9 mouse cellular contexts compared by ENCODE assay signal in the genomic region with DNA sequence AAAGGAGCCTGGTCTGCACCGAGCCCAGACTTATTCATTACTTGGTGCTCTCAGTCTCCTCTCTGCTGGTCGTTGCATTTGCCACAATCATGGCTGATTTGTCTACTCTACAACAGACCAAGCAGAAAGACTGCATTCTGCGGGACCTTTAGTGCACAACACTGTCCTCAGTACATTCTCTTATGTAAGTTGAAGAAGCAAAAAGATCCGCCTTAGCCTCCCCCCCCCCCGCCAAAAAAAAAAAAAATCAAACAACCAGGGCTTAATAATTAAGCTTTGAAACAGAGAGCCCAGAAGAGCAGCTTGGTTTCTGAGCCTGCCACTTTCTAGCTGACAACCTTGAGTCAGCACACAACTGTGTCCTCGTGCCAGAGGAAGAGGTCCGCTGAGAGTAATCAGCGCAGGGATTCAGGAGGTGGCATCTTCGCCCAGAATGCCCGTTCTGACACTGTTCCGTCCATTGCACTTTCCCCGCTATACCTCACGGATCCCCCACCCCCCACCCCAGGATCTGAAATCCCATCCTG. TPM values are rescaled to one million over a fixed set of nuclear protein-coding genes. Genes with fewer than 3 reads are reported as not detected.
DNase-seq lines count a peak whose midpoint lies in the region; ATAC-seq and TF ChIP-seq lines count a peak whose summit lies in the region.
"Had no signal": no experiment of that assay in that cellular context is flagged by ENCODE, and none has a peak within 500 bp of the region (broad histone marks: within the 10 kb centered on the region; RNA-seq: fewer than 3 reads in every experiment).

No protein-coding gene starts in this region.

- WGBS in heart, embryonic 11.5 days (ENCODE audit: insufficient replicate concordance) = 5% methylated on average over 13 of the region's 13 CpGs
- 10% methylated on average over 12 of the region's 13 CpGs for WGBS in hindbrain, embryonic 14.5 days
- 6% methylated on average over 13 of the region's 13 CpGs for WGBS in liver, embryonic 14.5 days (ENCODE audit: insufficient replicate concordance)

- ATAC-seq in heart, embryonic 11.5 days (replicated peaks; ENCODE audit: insufficient number of reproducible peaks, low FRiP score, low TSS enrichment) = no peak
- no peak for ATAC-seq in G1E (ENCODE audit: extremely low read depth, insufficient number of reproducible peaks, low FRiP score, poor library complexity, severe bottlenecking)
- 0 out of 2 replicates have a peak, but pooled peaks have one; percentile 7 for ATAC-seq in hindbrain, embryonic 14.5 days (ENCODE audit: low FRiP score)
- ATAC-seq in liver, embryonic 14.5 days (ENCODE audit: insufficient read depth) = peak; percentile 3; the same call in 1 of the 2 replicates
- ATAC-seq: Patski had no signal

- intact Hi-C loops in heart, postnatal 14 days (cut with DNase I) = no loop called here

- H3K27me3 ChIP-seq in heart, embryonic 11.5 days (ENCODE audit: control insufficient read depth, insufficient read depth, low read length) = no peaks in the 10 kb centered on the region
- H3K27me3 ChIP-seq in G1E (ENCODE audit: insufficient read depth, low read length) = no peaks in the 10 kb centered on the region
- H3K27me3 ChIP-seq in hindbrain, embryonic 14.5 days (ENCODE audit: control insufficient read depth, insufficient read depth, low read length) = no peaks in the 10 kb centered on the region
- no peaks in the 10 kb centered on the region for H3K27me3 ChIP-seq in liver, embryonic 14.5 days (ENCODE audit: control insufficient read depth, insufficient read depth, low read length)
- H3K27me3 ChIP-seq: Patski had no signal

- no peak overlapping the region for H3K27ac ChIP-seq in heart, embryonic 11.5 days (ENCODE audit: low read depth, low read length)
- H3K27ac ChIP-seq in hindbrain, embryonic 14.5 days = no peak overlapping the region
- no peak overlapping the region for H3K27ac ChIP-seq in liver, embryonic 14.5 days

- no peaks in the 10 kb centered on the region for H3K9me3 ChIP-seq in heart, embryonic 11.5 days (replicated peaks; ENCODE audit: control insufficient read depth, low read length)
- no peaks in the 10 kb centered on the region for H3K9me3 ChIP-seq in G1E (replicated peaks)
- H3K9me3 ChIP-seq in hindbrain, embryonic 14.5 days (ENCODE audit: control insufficient read depth, low read length) = no peaks in the 10 kb centered on the region
- H3K9me3 ChIP-seq in liver, embryonic 14.5 days (ENCODE audit: control insufficient read depth, low read length) = no peaks in the 10 kb centered on the region

- no peak for TF ChIP-seq CTCF in G1E (IDR thresholded peaks at IDR 0.05; ENCODE audit: low read depth, low read length)
- TF ChIP-seq CTCF in liver, embryonic 14.5 days (IDR thresholded peaks at IDR 0.05; ENCODE audit: low read depth) = no peak

- H3K36me3 ChIP-seq in heart, embryonic 11.5 days (ENCODE audit: control insufficient read depth, insufficient read depth, low read length) = peaks cover 21% of the 10 kb centered on the region
- peaks cover 47% of the 10 kb centered on the region for H3K36me3 ChIP-seq in G1E (replicated peaks)
- H3K36me3 ChIP-seq in hindbrain, embryonic 14.5 days (replicated peaks; ENCODE audit: control insufficient read depth, insufficient read depth) = peaks cover 29% of the 10 kb centered on the region
- H3K36me3 ChIP-seq in liver, embryonic 14.5 days (replicated peaks; ENCODE audit: control insufficient read depth, insufficient read depth, low read depth) = peaks cover 22% of the 10 kb centered on the region

- TF ChIP-seq EP300 in liver, embryonic 14.5 days (IDR thresholded peaks at IDR 0.05; ENCODE audit: low read depth) = no peak

- peak overlapping the region; percentile 84 for H3K4me3 ChIP-seq in heart, embryonic 11.5 days (ENCODE audit: low read depth, low read length)
- peak overlapping the region; percentile 84 for H3K4me3 ChIP-seq in G1E (ENCODE audit: low read depth, low read length)
- peak overlapping the region; percentile 74 for H3K4me3 ChIP-seq in hindbrain, embryonic 14.5 days (replicated peaks; ENCODE audit: low read length)
- H3K4me3 ChIP-seq in liver, embryonic 14.5 days (ENCODE audit: insufficient read depth in 1 of 2, low read depth in 2 of 2, low read length in 2 of 2) = peak overlapping the region; percentile 71 to 90

- H3K4me1 ChIP-seq in heart, embryonic 11.5 days (ENCODE audit: control insufficient read depth, insufficient read depth, low read length) = peaks cover 12% of the 10 kb centered on the region
- H3K4me1 ChIP-seq in G1E (ENCODE audit: insufficient read depth, low read depth, low read length) = peaks cover 24% of the 10 kb centered on the region
- peaks cover 9% of the 10 kb centered on the region; the same call in 1 of the 2 replicates for H3K4me1 ChIP-seq in hindbrain, embryonic 14.5 days (replicated peaks; ENCODE audit: control insufficient read depth, insufficient read depth, low read length)
- peaks cover 7 to 12% of the 10 kb centered on the region in 2 experiments; a peak in 3 of 4 replicates for H3K4me1 ChIP-seq in liver, embryonic 14.5 days (replicated peaks; ENCODE audit: control insufficient read depth in 2 of 2, insufficient read depth in 2 of 2, low read length in 1 of 2)

- H3K4me2 ChIP-seq in heart, embryonic 11.5 days = peak overlapping the region; percentile 82
- H3K4me2 ChIP-seq in hindbrain, embryonic 14.5 days (replicated peaks) = peak overlapping the region; percentile 66
- peak overlapping the region; percentile 80 for H3K4me2 ChIP-seq in liver, embryonic 14.5 days (ENCODE audit: low read depth)

- no peak for DNase-seq in heart, postnatal 14 days
- DNase-seq in G1E (ENCODE audit: low spot score) = no peak
- no peak for DNase-seq in hindbrain, embryonic 14.5 days (ENCODE audit: low spot score)
- no peak for DNase-seq in liver, embryonic 14.5 days (ENCODE audit: low read depth in 3 of 3, low spot score in 3 of 3)
- no peak for DNase-seq in urinary bladder, adult 18-20 months (ENCODE audit: low spot score in 2 of 2)
- DNase-seq in left cerebral cortex, adult 11 months (ENCODE audit: low spot score) = no peak
- no peak for DNase-seq in spleen, adult 18-20 months

- H3K9ac ChIP-seq in heart, embryonic 11.5 days (ENCODE audit: low read depth, low read length) = peak overlapping the region; percentile 86
- peak overlapping the region; percentile 81 for H3K9ac ChIP-seq in hindbrain, embryonic 14.5 days
- H3K9ac ChIP-seq in liver, embryonic 14.5 days (replicated peaks) = peak overlapping the region; percentile 77

RNA-seq across cellular contexts. Expression of a gene that starts 0.6 kb away (rescaled TPM):
- polyA plus RNA-seq in heart, embryonic 11.5 days (2014; fragmentation: Nextera tagmentation; extraction: Ambion mirVana) = 12.4 and 13.8 TPM in 2 replicates
- total RNA-seq in heart, postnatal 14 days (2021) = 10 to 100 TPM; 12.4 to 13.3 TPM
- total RNA-seq in G1E (2014; fragmentation: Nextera tagmentation) = 38.4 and 43.8 TPM in 2 replicates
- total RNA-seq in G1E (2017) = 22.8 and 26.1 TPM in 2 replicates
- 4.1 and 5.6 TPM in 2 replicates for polyA plus RNA-seq in G1E (2012)
- 17.7 and 18.6 TPM in 2 replicates for polyA plus RNA-seq in hindbrain, embryonic 14.5 days (2014; fragmentation: Nextera tagmentation; extraction: Ambion mirVana)
- 2.8 and 4.3 TPM in 2 replicates for polyA plus RNA-seq in liver, embryonic 14.5 days (2012; rRNA removed)
- polyA plus RNA-seq in liver, embryonic 14.5 days (2014; fragmentation: Nextera tagmentation; extraction: Ambion mirVana) = 4.6 and 5.4 TPM in 2 replicates

RNA-seq across cellular contexts. Expression of a gene that starts 0.6 kb away (rescaled TPM):
- 849 and 922 TPM in 2 replicates for polyA plus RNA-seq in heart, embryonic 11.5 days (2014; fragmentation: Nextera tagmentation; extraction: Ambion mirVana)
- total RNA-seq in heart, postnatal 14 days (2021) = 100 to 1,000 TPM; 816 to 895 TPM
- 3,155 and 3,550 TPM in 2 replicates for total RNA-seq in G1E (2014; fragmentation: Nextera tagmentation)
- 4,442 and 4,451 TPM in 2 replicates for total RNA-seq in G1E (2017)
- polyA plus RNA-seq in G1E (2012) = 330 and 378 TPM in 2 replicates
- polyA plus RNA-seq in hindbrain, embryonic 14.5 days (2014; fragmentation: Nextera tagmentation; extraction: Ambion mirVana) = 703 and 824 TPM in 2 replicates
- polyA plus RNA-seq in liver, embryonic 14.5 days (2012; rRNA removed) = 1,321 and 1,839 TPM in 2 replicates
- 817 and 888 TPM in 2 replicates for polyA plus RNA-seq in liver, embryonic 14.5 days (2014; fragmentation: Nextera tagmentation; extraction: Ambion mirVana)

Comparison
In these comparisons a context has a peak if more than half of its experiments do, and no peak if none do; other contexts are left out.
1. ATAC-seq: peak in hindbrain, embryonic 14.5 days (single experiment) and liver, embryonic 14.5 days (single experiment); none in heart, embryonic 11.5 days (single experiment) and G1E (single experiment).
2. Peak in every context shown above with its lines, with median percentiles within 50 percentile points of each other: H3K4me2 ChIP-seq, H3K4me3 ChIP-seq and H3K9ac ChIP-seq.